Mouse (Mus musculus) testis, adult 2 months (tissue): ENCODE measurements at regions not wholly inside any gene's neighbourhood (a gene's known extent, or its start where the extent isn't known, plus 50 kb on each side); places are given as distances from the start of the nearest gene placed in this dataset.

Experiments
- H3K27ac ChIP-seq: fragments of 200-500 bp; 2 replicates; pipeline ENCODE4 v1.5.1; 2012; ENCODE audit warnings: low read depth, low read length; ENCODE audit not compliant: control insufficient read depth, insufficient read depth
- H3K27me3 ChIP-seq: fragments of 200-500 bp; 2 replicates; pipeline ENCODE4 v1.6.1; 2012; ENCODE audit warnings: mild to moderate bottlenecking, low read length, moderate library complexity; ENCODE audit not compliant: control insufficient read depth, insufficient read depth
- H3K36me3 ChIP-seq: fragments of 200-500 bp; 2 replicates; pipeline ENCODE4 v1.6.1; 2012; ENCODE audit warnings: mild to moderate bottlenecking, low read length; ENCODE audit not compliant: control insufficient read depth, insufficient read depth
- H3K4me1 ChIP-seq: fragments of 200-500 bp; 2 replicates; pipeline ENCODE4 v1.6.1; 2012; ENCODE audit warnings: low read length; ENCODE audit not compliant: control insufficient read depth, insufficient read depth
- H3K4me3 ChIP-seq: fragments of 200-500 bp; 2 replicates; pipeline ENCODE4 v1.5.1; 2012; ENCODE audit warnings: low read depth, mild to moderate bottlenecking, low read length, moderate library complexity, mixed read lengths; ENCODE audit not compliant: control insufficient read depth
- CTCF ChIP-seq: fragments of 200-500 bp; IDR thresholded peaks from 2 replicates; pipeline ENCODE4 v1.5.1; 2012; ENCODE audit warnings: low read depth, mild to moderate bottlenecking, inconsistent platforms, low read length, moderate library complexity; ENCODE audit not compliant: control insufficient read depth, insufficient read depth, insufficient replicate concordance
- POLR2A ChIP-seq: fragments of 200-500 bp; IDR thresholded peaks from 2 replicates; pipeline ENCODE4 v1.6.1; 2012; ENCODE audit warnings: low read depth, mild to moderate bottlenecking, inconsistent platforms, low read length, moderate library complexity; ENCODE audit not compliant: control insufficient read depth

DNA sequence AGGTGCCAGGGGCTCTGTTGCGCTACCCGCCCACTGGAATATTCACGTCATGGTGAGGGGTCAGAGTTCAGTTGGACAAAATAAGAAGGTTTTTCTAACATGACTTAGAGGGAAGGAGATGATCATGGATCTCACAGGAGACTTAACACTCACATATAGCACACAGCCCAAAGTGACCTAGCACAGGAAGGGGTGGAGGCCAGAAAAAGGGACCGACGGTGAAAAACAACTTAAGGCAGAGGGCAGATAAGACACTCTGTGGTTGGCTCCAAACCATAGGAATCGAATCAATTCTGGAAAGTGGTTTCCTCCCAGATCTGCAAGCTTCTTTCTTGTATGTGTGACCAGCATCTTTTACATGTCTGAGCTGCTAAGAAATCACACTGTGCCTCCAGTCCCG is 192.9 kb upstream of the 4930412O13Rik start:
- no peaks in the 10 kb centered on the region; the same call in 1 of the 2 replicates for H3K4me1 ChIP-seq
- H3K4me3 ChIP-seq, result no peak overlapping the region
- no peaks in the 10 kb centered on the region for H3K36me3 ChIP-seq
- no peaks in the 10 kb centered on the region for H3K27me3 ChIP-seq
- no peak overlapping the region for H3K27ac ChIP-seq
- TF ChIP-seq POLR2A, result no peak
- no peak for TF ChIP-seq CTCF

DNA sequence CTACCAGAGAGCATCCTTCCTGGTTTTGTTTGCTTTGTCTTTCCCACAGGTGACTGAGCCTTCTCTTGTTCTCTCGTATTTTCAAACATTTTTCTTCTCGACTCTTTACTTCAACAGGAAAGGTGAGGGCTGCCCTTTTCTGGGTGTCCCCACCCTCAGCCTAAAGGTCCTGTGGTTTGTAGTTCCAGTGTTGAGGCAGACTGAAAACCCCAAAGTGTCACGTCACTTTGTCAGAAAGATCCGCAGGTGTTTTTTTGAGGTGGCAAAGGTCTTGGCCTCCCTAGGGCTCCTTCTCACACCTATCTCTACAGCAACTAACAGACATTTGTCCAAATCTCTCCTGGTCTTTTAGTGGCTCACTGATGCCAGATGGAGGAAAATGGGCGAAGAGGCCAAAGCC is 191.5 kb upstream of the 4930412O13Rik start:
- Histone ChIP-seq H3K4me1 (no peaks in the 10 kb centered on the region; the same call in 1 of the 2 replicates), H3K4me3 (no peak overlapping the region), H3K36me3 (no peaks in the 10 kb centered on the region), H3K27me3 (no peaks in the 10 kb centered on the region), H3K27ac (no peak overlapping the region)
- TF ChIP-seq CTCF (no peak), POLR2A (no peak)

- Histone ChIP-seq H3K27me3 (no peaks in the 10 kb centered on the region), H3K4me1 (no peaks in the 10 kb centered on the region; the same call in 1 of the 2 replicates), H3K4me3 (no peak overlapping the region), H3K27ac (no peak overlapping the region), H3K36me3 (no peaks in the 10 kb centered on the region)
- TF ChIP-seq CTCF (no peak), POLR2A (no peak)
Measured at GRCm38 (mm10) chr2:9691506-9691905, 189.5 kb upstream of the 4930412O13Rik start.

DNA sequence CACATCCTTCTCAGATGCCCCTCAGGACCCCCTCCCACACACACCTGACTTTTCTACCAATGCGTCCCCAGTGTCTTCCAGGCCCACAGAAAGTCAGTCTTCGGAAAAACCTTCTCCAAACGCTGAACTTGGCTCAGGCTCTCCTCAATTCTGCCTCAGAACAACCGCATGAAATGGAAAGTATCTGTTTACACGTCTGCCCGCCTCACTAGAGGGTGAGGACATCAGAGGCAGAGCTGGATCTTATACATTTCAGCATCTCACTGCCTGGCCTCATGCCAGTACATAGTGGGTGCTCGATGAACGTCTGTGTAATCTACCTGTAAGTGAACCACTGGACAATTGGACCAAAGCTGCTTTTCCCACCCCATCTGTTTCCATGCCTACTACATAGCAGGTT is 189.1 kb upstream of the 4930412O13Rik start:
- H3K27ac ChIP-seq, result no peak overlapping the region
- no peak overlapping the region for H3K4me3 ChIP-seq
- TF ChIP-seq POLR2A, result no peak
- TF ChIP-seq CTCF, result no peak
- H3K27me3 ChIP-seq, result no peaks in the 10 kb centered on the region
- H3K4me1 ChIP-seq, result no peaks in the 10 kb centered on the region; the same call in 1 of the 2 replicates
- no peaks in the 10 kb centered on the region for H3K36me3 ChIP-seq

GRCm38 (mm10) chr2:9693351-9693750 is 187.7 kb upstream of the 4930412O13Rik start:
- Histone ChIP-seq H3K27ac (no peak overlapping the region), H3K36me3 (no peaks in the 10 kb centered on the region), H3K27me3 (no peaks in the 10 kb centered on the region), H3K4me1 (no peaks in the 10 kb centered on the region; the same call in 1 of the 2 replicates), H3K4me3 (no peak overlapping the region)
- no peak for TF ChIP-seq CTCF
- no peak for TF ChIP-seq POLR2A

DNA sequence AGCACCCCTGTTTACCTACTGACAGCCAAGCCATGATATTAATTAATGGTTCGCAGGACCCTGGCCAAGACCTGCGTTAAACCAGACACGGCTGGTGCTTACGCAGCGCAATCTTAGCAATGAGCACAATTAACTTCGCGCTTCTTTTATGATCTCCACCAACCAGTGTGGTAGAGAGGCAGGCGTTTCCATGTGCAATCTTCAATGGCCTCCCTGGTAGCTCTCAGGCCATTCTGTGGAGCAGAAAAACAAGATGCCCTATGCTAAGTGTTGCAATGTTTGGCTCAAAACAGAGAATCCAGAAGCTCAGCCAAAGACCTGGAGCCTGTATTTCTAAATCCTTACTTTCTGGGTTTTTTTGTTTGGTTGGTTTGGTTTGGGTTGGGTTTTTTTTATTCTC is 186.9 kb upstream of the 4930412O13Rik start:
- Histone ChIP-seq H3K36me3 (no peaks in the 10 kb centered on the region), H3K4me1 (no peaks in the 10 kb centered on the region; the same call in 1 of the 2 replicates), H3K27me3 (no peaks in the 10 kb centered on the region), H3K4me3 (no peak overlapping the region), H3K27ac (no peak overlapping the region)
- TF ChIP-seq POLR2A (no peak), CTCF (no peak)

GRCm38 (mm10) chr2:9697591-9698345 is 183.3 kb upstream of the 4930412O13Rik start:
- no peaks in the 10 kb centered on the region; the same call in 1 of the 2 replicates for H3K4me1 ChIP-seq
- H3K27me3 ChIP-seq, result no peaks in the 10 kb centered on the region
- TF ChIP-seq CTCF (no peak), POLR2A (no peak)
- H3K36me3 ChIP-seq, result no peaks in the 10 kb centered on the region
- no peak overlapping the region for H3K27ac ChIP-seq
- no peak overlapping the region for H3K4me3 ChIP-seq

DNA sequence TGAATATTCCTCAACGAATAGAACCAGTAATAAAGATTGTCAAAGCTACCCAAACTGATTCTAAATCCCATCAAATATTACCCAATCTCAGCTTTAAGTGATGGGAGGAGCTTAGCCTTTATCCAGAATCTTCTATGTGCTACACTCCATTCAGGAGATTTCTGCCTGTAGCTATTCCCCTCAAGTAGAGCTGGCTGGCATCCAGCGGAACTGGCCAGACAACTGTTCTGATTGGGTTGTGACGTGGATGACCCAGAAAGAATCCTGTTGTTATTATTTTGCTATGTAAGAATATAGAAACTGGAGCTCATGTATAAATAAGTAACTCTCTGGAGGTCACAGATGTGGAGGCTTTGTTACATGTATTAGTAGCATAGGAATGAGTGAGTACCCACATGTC is 176.8 kb upstream of the 4930412O13Rik start:
- Histone ChIP-seq H3K36me3 (no peaks in the 10 kb centered on the region), H3K4me3 (no peak overlapping the region), H3K4me1 (no peaks in the 10 kb centered on the region), H3K27ac (no peak overlapping the region), H3K27me3 (no peaks in the 10 kb centered on the region)
- no peak for TF ChIP-seq CTCF
